Mouse (Mus musculus) gastrocnemius, postnatal 4 days (tissue): ENCODE measurements at regions not wholly inside any gene's neighbourhood (a gene's known extent, or its start where the extent isn't known, plus 50 kb on each side); places are given as distances from the start of the nearest gene placed in this dataset.
A peak's percentile ranks its signal among the peaks of the same experiment; 100 is the strongest.
"Not testable (repeated sequence)": the region's sequence is repeated elsewhere in the genome, so short reads cannot be mapped to it uniquely, and the experiment has no call there.

ENCODE experiments used
- DNase-seq, 2 experiments: peaks; one replicate each; pipeline ENCODE4 v3.0.0; 2021 to 2022; ENCODE audit warnings: low spot score in 2 of 2, mixed read lengths in 2 of 2

DNA sequence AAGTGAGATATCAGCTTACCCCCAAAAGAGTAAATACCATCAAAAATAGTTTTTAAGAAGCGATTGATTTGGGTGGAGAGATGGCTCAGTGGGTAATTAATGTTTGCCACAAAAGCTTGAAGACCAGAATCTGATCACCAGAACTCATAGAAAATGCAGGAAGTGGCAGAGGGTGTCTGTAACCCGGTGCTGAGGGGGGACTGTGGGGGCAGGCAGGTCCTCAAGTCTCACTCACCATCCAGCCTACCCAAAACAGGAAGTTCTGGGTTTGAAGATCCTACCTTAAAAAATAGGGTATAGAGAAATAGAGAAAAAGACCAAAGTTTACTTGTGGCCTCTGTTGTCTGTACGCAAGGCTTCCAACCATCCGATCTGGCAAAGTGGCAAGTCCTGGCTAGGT is 190.3 kb upstream of the Plcz1 start:
- DNase-seq: no peak

DNA sequence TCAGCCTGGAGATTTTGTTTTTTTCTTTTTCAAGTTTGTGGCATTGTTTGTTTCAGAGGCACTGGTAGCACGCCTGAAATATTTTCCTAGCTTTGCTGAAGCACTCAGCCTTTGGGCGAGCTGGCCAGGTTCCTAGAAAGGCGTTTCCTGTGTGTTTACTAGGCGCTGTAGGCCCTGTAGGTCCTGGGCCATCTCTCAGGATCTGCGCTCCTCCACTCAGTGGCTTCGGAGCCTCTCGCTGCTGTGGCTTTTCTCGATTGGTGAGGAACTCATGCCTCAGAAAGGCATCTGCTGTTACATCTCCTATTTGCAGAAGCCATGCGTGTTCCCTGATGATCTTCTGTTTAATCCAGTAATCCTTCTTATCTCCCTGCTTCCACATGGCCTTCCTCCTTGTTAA is 188.0 kb upstream of the Plcz1 start:
- peak in 1 of 2 experiments; percentile 59 for DNase-seq

DNA sequence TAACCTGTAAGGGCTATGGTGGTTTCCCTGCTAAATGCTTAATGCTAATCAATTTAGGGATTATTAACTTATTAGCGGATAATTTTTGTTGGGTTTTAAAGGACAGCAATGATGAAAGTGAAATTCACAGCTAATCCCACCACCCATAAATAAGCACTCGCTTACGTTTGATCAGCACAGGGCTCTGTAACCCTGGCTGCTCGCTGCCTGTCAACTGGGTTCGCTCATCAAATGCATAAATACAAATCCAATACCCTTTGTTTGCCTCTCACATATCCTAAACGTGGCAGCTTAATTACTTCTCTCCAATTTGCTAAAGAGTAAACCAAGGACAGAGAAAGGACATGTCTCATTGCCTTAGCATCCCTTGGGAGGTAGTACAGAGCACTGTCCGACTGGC is 187.5 kb upstream of the Plcz1 start:
- DNase-seq: no peak

DNA sequence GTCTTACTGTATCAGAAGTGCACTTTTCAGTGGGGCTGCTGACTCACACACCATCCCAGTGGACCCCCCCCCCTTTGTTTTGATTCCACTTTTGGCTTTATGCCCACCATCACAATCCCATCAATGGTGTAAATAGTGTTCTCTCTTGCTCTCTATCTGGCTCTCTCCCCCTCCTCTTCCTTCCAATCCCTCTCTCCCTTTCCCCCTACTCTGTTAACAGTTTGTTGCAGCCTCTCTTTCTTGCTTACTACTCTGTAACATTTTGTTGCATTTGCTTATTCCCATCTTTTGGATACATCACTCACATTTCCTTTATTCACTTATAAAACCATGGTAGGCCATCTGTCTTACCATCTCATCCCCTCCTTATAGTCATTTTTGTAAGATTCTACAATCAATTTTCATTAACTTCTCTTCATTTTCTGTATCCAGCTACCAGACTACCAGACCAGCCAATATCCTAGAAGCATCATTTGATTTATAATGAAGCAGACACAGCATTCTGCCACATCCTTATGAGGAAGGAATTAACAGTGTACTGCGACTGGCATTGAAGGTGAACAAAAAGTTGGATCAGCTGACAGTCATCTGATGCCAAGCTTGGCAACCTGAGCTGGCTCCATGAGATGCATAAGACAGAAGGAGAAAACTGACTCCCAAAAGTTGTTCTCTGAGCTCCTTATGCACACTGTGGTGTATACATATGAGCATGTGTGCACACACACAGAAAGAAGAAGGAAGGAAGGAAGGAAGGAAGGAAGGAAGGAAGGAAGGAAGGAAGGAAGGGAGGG is 181.5 kb upstream of the Plcz1 start:
- no peak for DNase-seq

DNA sequence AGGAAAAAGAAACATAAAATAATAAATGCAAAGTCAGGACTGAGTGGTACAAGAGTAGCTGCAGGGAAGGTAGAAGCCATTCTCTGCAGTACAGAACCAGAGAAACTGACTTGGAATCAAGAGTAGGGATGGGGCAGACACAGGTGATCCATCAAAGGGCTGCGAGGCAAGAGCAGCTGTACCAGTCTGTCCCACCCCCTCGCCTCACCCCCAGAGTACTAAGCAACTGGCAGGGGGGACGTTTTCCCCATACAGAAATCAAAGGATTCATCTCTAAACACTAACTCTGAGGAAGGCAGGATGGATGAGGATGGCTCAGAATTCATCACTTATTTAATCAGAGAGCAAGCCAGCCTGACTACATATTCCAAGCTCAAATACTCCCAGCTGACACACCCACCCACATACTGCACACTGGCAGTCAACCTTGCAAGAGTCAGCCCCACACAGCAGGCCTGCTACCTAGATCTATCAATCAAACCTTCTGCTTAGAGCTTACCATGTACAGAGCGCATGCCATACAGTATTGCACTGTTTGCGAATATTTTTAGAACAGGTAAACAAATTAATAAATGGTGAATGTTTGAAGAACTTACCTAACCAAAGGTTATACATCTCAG is 180.5 kb upstream of the Plcz1 start:
- DNase-seq: no peak

DNA sequence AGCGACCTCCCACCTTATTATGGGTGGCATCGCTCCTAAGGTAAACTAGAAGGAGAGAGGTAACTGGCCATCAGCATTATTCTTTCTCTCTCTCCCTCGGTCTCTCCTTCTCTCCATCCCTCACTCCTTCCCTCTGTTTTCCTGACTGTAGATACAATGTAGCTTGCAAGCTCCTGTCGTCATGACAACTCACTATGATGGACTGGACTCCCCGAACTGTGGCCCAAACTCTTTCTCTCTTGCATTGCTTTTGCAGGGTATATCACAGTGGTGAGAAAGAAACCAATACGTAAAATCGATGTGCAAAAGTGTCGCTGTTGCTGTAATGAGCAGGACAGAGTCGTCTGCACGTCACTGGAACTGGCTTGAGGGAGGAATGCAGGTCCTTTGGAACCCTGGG is 177.5 kb upstream of the Plcz1 start:
- no peak for DNase-seq

DNA sequence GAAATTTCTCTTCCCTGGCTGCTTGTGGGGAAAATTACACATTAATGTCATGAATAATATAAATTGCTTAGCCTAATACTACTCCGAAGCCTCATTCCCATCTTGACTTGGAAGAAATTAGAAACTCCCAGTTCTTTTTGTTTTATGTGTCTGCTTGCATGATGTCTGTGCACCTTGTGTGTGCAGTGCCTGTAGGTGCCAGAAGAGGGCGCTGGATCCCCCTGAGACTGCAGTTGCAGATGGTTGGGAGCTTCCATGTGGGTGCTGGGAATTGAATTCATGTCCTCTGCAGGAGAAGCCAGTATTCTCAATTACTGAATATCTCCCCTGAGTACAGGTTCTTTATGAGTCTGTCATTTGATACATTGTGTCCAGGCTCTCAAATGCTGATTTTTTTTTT is 171.1 kb upstream of the Plcz1 start:
- no peak for DNase-seq

DNA sequence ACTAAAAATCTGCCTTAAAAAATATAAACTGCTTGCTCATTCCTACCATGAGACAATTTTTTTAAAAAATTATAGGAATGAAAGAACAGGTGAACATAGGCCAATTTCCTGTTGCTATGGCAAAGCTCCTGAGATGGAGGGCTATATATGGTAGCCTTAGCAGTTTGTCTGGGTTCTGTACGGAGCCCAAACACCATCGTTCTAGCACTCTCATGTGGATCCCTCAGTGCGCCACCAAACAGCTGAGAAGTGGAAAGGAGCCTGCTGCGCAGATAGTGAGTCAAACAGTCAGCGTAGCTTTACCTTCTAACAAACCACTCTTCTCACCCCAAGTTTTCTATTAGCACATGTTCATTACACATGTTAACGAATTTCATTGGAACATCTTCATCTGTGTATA is 168.9 kb upstream of the Plcz1 start:
- no peak for DNase-seq

DNA sequence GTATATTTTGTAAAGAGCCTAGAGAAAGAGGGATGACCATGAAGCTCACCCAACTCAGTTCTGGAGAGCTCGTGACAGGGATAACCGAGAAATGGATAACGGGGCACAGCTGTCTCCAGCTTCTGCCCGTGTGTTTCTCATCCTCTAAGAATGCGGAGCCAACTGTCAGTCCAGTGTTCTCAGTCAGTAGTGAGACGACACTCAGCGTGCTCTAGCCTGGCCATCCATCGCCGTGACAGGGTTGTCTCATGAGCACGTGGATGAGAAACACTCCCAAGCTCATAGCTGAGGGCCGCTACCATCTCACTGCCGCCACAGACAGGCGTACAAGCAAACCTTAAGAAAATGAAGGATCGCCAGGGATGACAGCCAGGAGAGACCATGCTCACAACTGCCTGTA is 167.8 kb upstream of the Plcz1 start:
- no peak for DNase-seq

DNA sequence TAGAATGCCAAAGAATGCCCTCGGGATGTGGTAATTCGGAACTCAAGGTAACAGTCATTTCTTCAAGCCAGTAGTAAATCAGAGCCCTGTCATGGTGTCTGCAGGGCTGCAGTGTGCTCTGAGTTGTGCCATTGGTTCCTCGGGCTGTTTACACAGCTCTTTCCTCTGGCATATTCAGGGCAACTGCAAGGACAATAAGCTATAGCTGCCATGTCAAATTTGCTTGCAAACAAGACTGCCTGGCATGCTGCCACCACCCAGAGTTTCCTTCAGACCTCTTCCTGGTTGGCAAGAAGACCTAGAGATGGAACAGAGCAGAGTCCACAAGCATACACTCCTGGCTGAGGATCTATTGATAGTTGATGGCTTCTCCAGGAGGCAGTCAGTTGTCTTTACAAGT is 167.1 kb upstream of the Plcz1 start:
- DNase-seq: peak in 1 of 2 experiments; percentile 31

DNA sequence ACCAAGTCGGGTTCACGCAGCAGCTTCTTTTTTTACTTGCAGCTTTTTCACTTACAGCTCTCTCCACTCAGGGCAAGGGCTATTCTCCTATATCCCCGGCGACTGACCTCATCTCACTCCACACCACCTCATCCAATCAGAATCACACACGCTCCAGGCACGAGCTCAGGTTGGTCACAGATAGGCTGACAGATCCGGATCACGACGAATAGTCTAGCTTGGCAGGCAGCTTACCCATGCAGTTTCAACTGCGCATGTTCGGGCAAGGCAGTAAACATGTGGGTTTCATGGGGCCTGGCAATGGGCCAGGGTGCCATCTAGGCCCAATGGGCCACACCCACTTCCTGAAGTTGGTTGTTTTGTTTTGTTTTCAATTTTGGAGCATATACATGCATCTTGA is 165.4 kb upstream of the Plcz1 start:
- not testable (repeated sequence) for DNase-seq

DNA sequence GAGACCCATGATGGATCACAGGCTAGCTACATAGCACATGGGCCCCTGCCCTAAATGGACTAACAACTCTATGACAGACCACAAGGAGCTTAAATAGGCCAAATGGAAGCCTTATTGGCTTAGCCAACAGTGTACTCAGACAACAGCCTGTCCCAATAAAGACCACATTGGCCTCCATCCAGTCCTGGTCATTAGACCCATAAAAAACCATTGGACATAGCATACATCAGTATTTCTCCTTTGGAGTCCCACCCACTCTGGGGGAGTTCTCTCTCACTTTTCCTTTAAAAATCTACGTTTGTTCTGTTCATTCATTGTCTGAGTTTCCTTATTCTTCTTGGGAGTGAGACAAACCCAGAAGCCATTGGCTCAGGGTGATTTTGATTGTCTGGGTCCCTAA is 160.1 kb upstream of the Plcz1 start:
- no peak for DNase-seq

DNA sequence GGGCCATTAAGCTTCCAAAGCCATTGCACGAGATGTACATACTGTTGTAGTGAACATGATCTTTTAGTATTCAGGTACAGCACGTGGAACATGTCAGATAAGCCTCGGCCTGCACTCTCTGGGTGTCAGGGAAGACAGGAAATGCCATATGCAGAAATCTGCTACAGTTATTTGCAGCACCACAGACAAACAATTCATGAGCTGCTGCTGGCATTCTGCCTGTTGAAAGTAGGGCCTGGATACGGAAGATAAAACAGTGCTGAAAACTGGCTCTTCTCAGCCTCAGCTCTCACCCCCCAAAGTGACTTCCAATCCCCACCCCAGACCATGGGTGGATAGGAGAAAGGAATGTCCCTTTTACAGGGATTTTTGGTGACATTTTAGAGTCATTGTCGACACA is 159.1 kb upstream of the Plcz1 start:
- DNase-seq: no peak

DNA sequence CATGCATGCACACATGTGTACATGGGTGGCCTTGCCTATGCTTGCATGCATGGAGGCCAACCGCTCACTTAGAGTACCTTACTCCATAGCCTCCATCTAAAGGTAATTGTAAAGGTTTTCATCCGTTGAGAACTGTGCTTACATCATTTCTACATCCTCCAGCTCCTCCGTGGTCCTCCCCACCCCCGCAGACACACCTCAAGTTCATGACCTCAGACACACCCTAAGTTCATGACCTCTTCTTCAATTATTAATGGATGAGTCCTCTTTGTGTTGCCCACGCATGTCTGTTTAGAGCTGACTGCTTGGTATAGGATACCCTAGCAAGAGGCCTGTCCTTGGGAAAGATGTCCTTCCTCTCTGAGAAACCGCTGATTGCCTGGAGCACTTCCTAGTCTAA is 156.8 kb upstream of the Plcz1 start:
- no peak for DNase-seq

DNA sequence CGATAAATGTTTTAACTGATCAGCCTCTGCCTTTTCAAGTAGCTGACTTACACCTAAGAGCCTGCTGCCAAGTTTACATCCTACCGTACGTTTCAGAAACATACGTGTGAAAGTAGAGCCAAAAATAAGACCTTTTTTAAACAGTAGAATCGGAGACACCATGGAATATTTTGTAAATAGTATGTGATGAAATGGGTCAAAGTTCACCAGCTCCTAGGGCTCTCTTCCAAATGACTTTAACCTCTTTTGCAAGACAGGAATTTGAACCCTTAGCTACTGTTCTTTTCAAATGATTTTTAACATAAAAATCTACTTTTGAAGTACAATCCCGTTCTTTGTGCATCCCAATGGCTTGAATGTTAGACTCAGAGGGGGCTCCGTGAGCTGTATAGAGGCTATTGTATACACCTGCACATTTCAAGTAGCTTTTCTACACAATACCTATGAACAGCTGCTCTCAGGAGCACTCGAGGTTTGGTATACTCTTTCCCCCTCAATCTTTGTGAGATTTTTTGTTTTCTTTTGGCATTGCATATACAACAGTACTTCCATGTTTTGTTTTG is 155.9 kb upstream of the Plcz1 start:
- no peak for DNase-seq

DNA sequence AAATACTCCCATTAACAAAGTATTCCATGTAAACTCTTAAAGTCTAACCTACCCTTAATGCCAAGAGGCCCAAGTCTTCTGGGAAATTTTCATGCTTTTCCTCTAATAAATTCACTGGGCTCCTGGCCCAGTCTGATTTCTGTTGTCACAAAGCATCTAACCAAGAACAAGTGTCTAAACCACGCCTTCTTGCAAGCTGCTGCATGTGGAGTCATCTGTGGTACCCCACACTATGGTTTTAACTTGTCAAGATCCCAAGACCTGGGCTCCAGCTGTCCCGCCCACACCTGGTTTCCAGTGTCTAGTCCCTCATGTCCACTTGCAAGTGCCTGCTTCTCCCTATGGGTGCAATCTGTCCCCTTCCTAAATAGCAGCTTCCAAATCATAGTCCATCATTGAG is 153.0 kb upstream of the Plcz1 start:
- peak in 1 of 2 experiments; percentile 15 for DNase-seq

DNA sequence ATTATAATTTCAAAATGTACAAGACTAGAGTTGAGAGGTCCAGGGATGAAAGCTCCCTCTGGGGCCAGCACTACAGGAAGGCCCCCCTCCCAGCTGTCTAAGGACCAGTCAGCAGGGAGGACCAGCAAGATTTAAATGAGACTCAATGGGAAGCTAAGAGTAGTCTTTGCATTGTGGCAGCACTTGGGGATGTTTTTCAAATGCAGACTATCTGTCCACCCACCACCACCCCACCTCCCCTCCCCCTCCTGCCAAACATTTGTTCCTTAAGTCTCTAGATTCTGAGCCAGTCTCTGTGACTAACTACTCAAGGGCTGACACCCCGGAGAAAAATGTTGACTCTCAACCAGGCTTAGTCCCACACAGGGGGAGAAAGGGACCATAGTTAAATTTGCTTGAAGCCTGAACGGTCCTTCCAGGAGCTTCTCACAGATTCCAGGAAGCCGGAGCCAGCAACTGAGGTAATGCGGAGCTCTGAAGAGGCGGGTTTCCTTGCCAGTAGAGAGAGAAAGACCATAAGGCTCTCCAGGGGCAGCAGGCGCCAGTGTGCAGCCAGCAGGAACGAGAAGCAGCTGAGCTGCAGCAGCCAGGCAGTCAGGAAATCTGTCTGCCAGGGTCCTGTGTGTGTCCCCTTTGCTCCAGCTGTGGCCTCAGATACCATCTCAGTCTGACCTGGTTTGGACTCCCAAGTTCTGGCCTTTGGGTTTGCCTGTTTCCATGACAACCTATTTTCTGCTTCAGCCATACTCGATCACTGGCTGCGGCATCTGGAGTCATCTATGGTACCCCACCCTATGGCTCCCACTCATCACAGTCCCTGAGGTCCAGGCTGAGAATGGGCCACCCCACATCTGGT is 152.1 kb upstream of the Plcz1 start:
- DNase-seq: peak; percentile 27 to 73

DNA sequence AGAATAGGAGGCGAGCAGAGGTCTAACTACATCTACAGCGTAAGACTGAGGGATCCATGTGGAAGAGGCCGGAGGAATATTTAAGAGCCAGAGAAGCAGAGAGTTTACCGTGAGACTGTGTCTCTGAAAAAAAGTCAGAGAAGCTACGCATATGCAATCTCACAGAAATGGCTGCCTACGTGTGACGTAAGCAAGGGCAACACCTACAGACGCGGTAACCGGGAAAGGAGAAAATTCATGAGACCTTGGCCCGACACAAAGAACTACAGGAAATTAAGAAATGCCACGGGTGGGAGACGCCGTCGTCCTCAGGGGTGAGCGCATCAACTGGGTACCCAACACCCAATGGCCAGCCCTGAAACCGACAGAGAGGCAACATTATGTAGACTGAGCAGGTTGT is 151.3 kb upstream of the Plcz1 start:
- DNase-seq: no peak

DNA sequence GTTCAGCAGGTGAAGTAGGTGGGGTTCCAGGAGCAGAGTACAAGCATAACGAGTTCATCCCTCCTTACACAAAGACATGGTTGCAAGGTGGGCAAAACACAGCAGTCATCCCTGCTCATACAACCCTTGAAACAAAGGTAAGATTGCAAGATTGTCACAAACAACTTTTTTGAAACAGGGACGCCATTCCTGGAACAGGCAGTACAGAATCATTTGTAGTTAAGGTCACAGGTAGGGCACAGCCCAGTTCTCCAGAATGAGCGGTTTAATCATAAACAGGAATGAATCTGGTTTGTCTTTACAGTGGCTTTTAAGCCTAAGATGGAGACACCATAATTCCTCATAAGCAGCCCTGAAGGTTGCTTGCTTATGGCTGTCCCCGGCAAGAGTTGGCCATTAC is 150.1 kb upstream of the Plcz1 start:
- DNase-seq: no peak

DNA sequence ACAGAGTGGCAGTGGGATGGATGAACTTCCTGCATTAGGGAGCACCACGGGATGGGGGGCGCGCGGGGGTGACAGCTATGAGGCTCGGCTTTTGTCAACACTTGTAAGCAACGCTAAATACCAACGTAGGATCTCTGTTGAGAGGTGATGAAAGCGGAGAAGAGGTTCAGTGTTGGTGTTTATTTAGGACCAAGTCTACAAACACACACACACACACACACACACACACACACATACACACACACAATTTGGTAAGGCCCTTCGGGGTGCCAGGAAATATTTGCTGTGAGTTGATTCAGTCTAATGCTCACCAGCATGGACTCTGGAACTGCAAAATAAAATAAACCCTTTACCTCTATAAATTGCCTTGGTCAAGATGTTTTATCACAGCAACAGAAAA is 148.3 kb upstream of the Plcz1 start:
- DNase-seq: no peak

DNA sequence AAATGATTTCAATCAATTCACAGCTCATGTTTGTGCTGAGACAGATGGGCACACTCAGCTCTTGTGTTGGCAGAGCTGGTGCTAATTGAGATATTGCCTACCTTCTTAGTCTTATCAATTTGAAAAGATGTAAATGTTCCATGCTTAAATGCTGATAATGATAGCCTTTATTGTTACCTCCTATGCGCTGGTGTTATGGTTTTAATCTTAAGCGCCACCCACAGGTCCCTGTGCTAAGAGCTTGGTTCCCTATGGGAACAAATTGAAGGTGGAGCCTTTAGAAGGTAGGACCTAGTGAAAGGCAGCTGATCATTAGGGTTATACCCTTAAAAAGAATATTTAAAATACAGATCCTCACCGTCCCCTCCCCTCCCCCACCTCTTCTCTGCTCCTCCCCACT is 146.5 kb upstream of the Plcz1 start:
- no peak for DNase-seq

DNA sequence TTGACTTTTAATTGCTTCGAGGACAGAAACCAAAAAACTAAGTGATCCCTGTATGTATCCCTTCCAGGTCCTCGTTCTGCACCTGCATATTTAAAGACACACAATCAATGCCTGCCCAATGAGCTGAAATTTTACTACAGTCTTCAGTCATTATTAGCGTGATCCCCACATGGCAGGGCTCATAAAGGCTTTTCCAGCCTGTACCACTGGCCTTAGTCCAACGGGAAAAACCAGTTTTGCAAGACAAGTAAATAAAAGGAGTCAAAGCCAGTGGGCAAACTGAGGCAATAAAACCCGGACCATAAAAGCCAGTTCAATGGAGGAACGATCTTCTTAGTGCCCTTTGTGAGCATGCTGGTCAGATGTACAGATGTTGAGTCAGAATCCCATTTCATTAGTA is 145.8 kb upstream of the Plcz1 start:
- no peak for DNase-seq
